Mouse (Mus musculus) liver, embryonic 14.5 days (tissue): ENCODE data around the gene Tmem44. TPM values are rescaled to one million over a fixed set of nuclear protein-coding genes. Genes with fewer than 3 reads are reported as not detected.

Experiments
- ATAC-seq: fragments of 200-750 bp; cut with Nextera tagmentation; 2 replicates; pipeline ENCODE4 v1.8.0; 2017; ENCODE audit warnings: moderate number of reproducible peaks, mild to moderate bottlenecking, moderate library complexity; ENCODE audit not compliant: insufficient read depth
- DNase-seq, 3 experiments: peaks; one replicate each; pipeline ENCODE4 v3.0.0-alpha.2; 2012 to 2013; ENCODE audit warnings: low read depth in 3 of 3, low spot score in 3 of 3
- H3K27ac ChIP-seq: fragments of 300-500 bp; sonication (generic); 2 replicates; pipeline ENCODE4 v1.5.1; 2014; ENCODE audit warnings: moderate library complexity, mild to moderate bottlenecking, control low read depth, inconsistent platforms
- H3K27me3 ChIP-seq: fragments of 300-500 bp; sonication (generic); 2 replicates; pipeline ENCODE4 v1.6.1; 2014; ENCODE audit warnings: mild to moderate bottlenecking, low read length, moderate library complexity; ENCODE audit not compliant: control insufficient read depth, insufficient read depth
- H3K36me3 ChIP-seq: fragments of 300-500 bp; sonication (generic); replicated peaks from 2 replicates; pipeline ENCODE4 v1.6.1; 2014; ENCODE audit warnings: low read depth; ENCODE audit not compliant: control insufficient read depth, insufficient read depth
- H3K4me1 ChIP-seq, 2 experiments: fragments of 200-500 bp in 1 of 2; fragments of 300-500 bp in 1 of 2; sonication (generic) in 1 of 2; replicated peaks; 2 replicates each; pipeline ENCODE4 v1.6.1; 2012 to 2014; ENCODE audit warnings: antibody characterized with exemption in 1 of 2, inconsistent platforms in 1 of 2, low read length in 1 of 2; ENCODE audit not compliant: control insufficient read depth in 2 of 2, insufficient read depth in 2 of 2
- H3K4me2 ChIP-seq: fragments of 300-500 bp; sonication (generic); 2 replicates; pipeline ENCODE4 v1.6.1; 2014; ENCODE audit warnings: low read depth, mild to moderate bottlenecking, control low read depth, moderate library complexity
- H3K4me3 ChIP-seq, 2 experiments: fragments of 200-500 bp in 1 of 2; fragments of 300-500 bp in 1 of 2; sonication (generic) in 1 of 2; 2 replicates each; pipeline ENCODE4 v1.5.1; 2012 to 2014; ENCODE audit warnings: low read depth in 2 of 2, low read length in 2 of 2, mild to moderate bottlenecking in 2 of 2, control low read depth in 1 of 2, inconsistent platforms in 1 of 2, moderate library complexity in 1 of 2; ENCODE audit not compliant: insufficient read depth in 1 of 2
- H3K9ac ChIP-seq: fragments of 300-500 bp; sonication (generic); replicated peaks from 2 replicates; pipeline ENCODE4 v1.6.1; 2014; ENCODE audit warnings: mild to moderate bottlenecking, control low read depth, moderate library complexity
- H3K9me3 ChIP-seq: fragments of 300-500 bp; sonication (generic); 2 replicates; pipeline ENCODE4 v1.6.1; 2016; ENCODE audit warnings: low read length, mixed read lengths; ENCODE audit not compliant: control insufficient read depth
- CTCF ChIP-seq: IDR thresholded peaks from 2 replicates; pipeline ENCODE4 v1.5.1; 2016; ENCODE audit warnings: antibody characterized with exemption, low read depth, control low read depth
- EP300 ChIP-seq: IDR thresholded peaks from 2 replicates; pipeline ENCODE4 v1.6.1; 2016; ENCODE audit warnings: antibody characterized with exemption, low read depth
- WGBS: fragments of 180-500 bp; shearing (Covaris S2); extraction: QIAGEN DNeasy Blood & Tissue Kit; methylation state at CpG from one replicate; pipeline ENCODE4 v1.1.7; 2014; ENCODE audit not compliant: insufficient replicate concordance; 5-methylcytosine and 5-hydroxymethylcytosine counted together
- polyA plus RNA-seq, 2 experiments: library from polyadenylated mRNA; depleted of rRNA in 1 of 2; stranded (reverse) in 1 of 2; unstranded in 1 of 2; fragments of >200 nt; fragmentation: Nextera tagmentation in 1 of 2; extraction: Ambion mirVana in 1 of 2; gene quantifications; 2 replicates each; pipeline versions ENCODE4 v1.2.1 to v1.2.3; 2012 to 2014

Gene Tmem44
- polyA plus RNA-seq, 2 experiments, result 0.46 to 0.85 TPM

DNA sequence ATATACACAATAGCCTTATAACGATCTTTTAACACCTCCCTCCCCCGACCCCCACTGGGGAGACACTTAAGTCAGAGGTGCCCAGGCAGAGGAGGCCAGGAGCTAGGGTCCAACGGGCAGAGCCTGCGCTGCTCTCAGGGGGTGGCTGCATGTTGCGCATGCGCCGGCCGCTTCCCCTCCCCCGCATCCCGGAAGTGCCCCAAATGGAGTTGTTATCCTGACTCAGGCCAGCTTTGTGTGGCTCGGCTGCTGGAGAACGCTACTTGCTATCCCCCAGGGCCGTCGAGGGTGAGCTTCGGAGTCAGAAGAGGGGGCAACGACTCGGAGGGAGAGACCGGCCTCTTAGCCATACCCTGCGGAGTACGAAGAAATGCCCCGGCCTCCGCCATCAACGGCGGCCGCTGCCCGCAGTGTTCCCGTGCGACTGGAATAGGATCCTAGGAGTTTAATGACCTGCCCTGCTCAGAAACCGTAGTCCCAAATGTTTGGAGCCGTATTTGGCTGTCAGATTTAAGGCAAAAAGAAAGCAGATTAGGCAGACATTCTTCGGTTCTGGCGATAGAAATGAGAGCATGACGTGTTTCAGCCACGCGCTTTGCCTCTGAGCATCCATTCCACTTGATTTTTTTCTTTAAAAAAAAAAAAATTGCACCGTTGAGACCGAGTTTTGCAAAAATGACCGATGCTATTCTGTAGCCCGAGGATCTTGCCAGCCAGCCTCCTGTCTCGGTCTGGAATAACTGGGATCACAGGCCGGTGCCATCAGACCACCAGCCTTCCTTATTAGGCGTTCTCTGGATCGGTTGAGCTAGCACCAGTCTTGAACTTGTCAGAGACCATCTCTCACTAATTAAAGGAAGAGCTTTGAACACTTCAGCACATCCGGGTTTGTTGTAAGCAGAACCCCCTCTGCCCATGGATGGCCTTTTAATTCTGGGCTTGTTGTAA, 39.9 kb downstream of the Tmem44 start:
- peak overlapping the region; percentile 65 for H3K4me2 ChIP-seq
- no peaks in the 10 kb centered on the region for H3K27me3 ChIP-seq
- peak; percentile 70 to 74 (median 72) for DNase-seq
- no peaks in the 10 kb centered on the region for H3K36me3 ChIP-seq
- TF ChIP-seq EP300 (no peak), CTCF (no peak)
- peak; percentile 80 for ATAC-seq
- 4% methylated on average over 44 of the region's 44 CpGs for WGBS
- peak overlapping the region; percentile 67 to 69 for H3K4me3 ChIP-seq
- H3K27ac ChIP-seq, result peak overlapping the region; percentile 58
- H3K4me1 ChIP-seq, result peaks cover 24 to 32% of the 10 kb centered on the region in 2 experiments
- H3K9ac ChIP-seq, result peak overlapping the region; percentile 72
- no peaks in the 10 kb centered on the region for H3K9me3 ChIP-seq

DNA sequence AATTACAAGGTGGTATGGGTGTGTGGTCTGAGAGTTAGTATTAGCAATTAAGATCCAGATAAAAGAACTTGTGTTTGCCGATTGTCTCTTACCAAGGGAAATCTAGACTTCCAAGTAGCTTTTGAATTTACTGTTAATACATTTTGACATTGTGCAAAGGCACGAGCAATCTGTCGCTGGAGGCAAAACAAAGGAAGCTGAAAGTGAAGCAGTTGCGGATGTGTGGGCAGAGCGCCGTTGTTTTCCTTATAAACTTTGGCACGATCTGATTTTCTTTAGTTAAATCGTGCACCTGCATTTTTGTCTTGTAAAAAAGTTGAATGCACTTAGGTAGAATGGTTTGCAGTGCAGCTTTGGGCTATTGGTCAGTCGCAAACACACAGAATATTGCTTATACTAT, 40.6 kb downstream of the Tmem44 start:
- DNase-seq, result no peak
- Histone ChIP-seq H3K4me2 (peak overlapping the region; percentile 65), H3K9ac (peak overlapping the region; percentile 72), H3K27ac (no peak overlapping the region; the same call in 1 of the 2 replicates), H3K27me3 (no peaks in the 10 kb centered on the region), H3K4me3 (peak overlapping the region; percentile 67 to 69), H3K36me3 (no peaks in the 10 kb centered on the region), H3K9me3 (no peaks in the 10 kb centered on the region), H3K4me1 (peaks cover 24 to 32% of the 10 kb centered on the region in 2 experiments)
- WGBS, result 40% methylated on average over 9 of the region's 9 CpGs
- no peak for ATAC-seq
- TF ChIP-seq EP300, result no peak
- no peak for TF ChIP-seq CTCF

GRCm38 (mm10) chr16:30509340-30509739, 41.3 kb downstream of the Tmem44 start:
- TF ChIP-seq CTCF (no peak), EP300 (no peak; the same call in 1 of the 2 replicates)
- no peak overlapping the region for H3K4me2 ChIP-seq
- no peak for DNase-seq
- H3K4me1 ChIP-seq, result peaks cover 24 to 32% of the 10 kb centered on the region in 2 experiments
- no peak overlapping the region for H3K9ac ChIP-seq
- no peaks in the 10 kb centered on the region for H3K27me3 ChIP-seq
- no peaks in the 10 kb centered on the region for H3K36me3 ChIP-seq
- H3K4me3 ChIP-seq, result no peak overlapping the region
- 44% methylated on average over 12 of the region's 12 CpGs for WGBS
- no peaks in the 10 kb centered on the region for H3K9me3 ChIP-seq
- peak; percentile 34 for ATAC-seq
- H3K27ac ChIP-seq, result no peak overlapping the region

DNA sequence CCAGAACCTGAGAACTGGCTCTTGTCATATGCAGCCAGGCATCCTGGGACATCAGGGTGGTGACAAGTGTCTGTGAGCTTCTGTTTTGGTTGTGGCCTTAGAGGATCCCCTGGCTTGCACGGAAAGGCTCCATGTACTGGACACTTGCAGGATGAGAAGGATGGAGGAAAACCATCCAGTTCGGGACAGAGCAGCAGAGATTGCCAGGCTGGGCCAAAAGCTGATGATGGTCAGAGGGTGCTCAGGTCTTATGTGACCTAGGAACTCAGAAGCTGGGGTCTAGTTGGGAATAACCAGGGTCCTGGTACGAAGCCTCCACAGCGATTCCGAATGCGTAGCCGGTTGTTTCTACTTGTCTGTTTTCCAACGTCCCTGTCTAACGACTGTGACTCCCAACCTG, 41.9 kb downstream of the Tmem44 start:
- ATAC-seq (no peak), DNase-seq (no peak)
- 80% methylated on average over 9 of the region's 9 CpGs for WGBS
- Histone ChIP-seq H3K4me3 (no peak overlapping the region), H3K27me3 (no peaks in the 10 kb centered on the region), H3K9me3 (no peaks in the 10 kb centered on the region), H3K27ac (no peak overlapping the region), H3K4me1 (peaks cover 25 to 32% of the 10 kb centered on the region in 2 experiments), H3K36me3 (no peaks in the 10 kb centered on the region), H3K4me2 (no peak overlapping the region), H3K9ac (no peak overlapping the region)
- TF ChIP-seq EP300 (no peak), CTCF (no peak)

- Histone ChIP-seq H3K27ac (no peak overlapping the region), H3K27me3 (no peaks in the 10 kb centered on the region), H3K36me3 (no peaks in the 10 kb centered on the region), H3K9ac (no peak overlapping the region), H3K4me3 (no peak overlapping the region), H3K9me3 (no peaks in the 10 kb centered on the region), H3K4me1 (peaks cover 25 to 31% of the 10 kb centered on the region in 2 experiments), H3K4me2 (no peak overlapping the region)
- no peak for DNase-seq
- 67% methylated on average over 10 of the region's 10 CpGs for WGBS
- no peak for TF ChIP-seq CTCF
- TF ChIP-seq EP300, result no peak
- ATAC-seq, result no peak
These were observed 43.5 kb downstream of the Tmem44 start for GRCm38 (mm10) chr16:30507120-30507519.
